19 mouse cellular contexts compared by ENCODE assay signal in genomic region chr10:71502096-71502495, GRCm38 (mm10).
DNase-seq lines count a peak whose midpoint lies in the region; ATAC-seq and TF ChIP-seq lines count a peak whose summit lies in the region.
"Had no signal": no experiment of that assay in that cellular context is flagged by ENCODE, and none has a peak within 500 bp of the region (broad histone marks: within the 10 kb centered on the region; RNA-seq: fewer than 3 reads in every experiment).

No protein-coding gene starts in this region.

- TF ChIP-seq EP300 in liver, postnatal 0 days (IDR thresholded peaks at IDR 0.05; ENCODE audit: low read depth) = no peak

- TF ChIP-seq CTCF in forebrain, postnatal 0 days (IDR thresholded peaks at IDR 0.05; ENCODE audit: low read depth) = no peak
- no peak for TF ChIP-seq CTCF in liver, postnatal 0 days (IDR thresholded peaks at IDR 0.05; ENCODE audit: low read depth)

- H3K27me3 ChIP-seq in forebrain, postnatal 0 days (ENCODE audit: insufficient read depth, low read length) = no peaks in the 10 kb centered on the region
- no peaks in the 10 kb centered on the region for H3K27me3 ChIP-seq in forebrain, embryonic 10.5 days (ENCODE audit: poor library complexity, severe bottlenecking)
- H3K27me3 ChIP-seq in embryonic facial prominence, embryonic 11.5 days (ENCODE audit: control insufficient read depth, insufficient read depth, low read length) = no peaks in the 10 kb centered on the region
- no peaks in the 10 kb centered on the region for H3K27me3 ChIP-seq in midbrain, embryonic 15.5 days (replicated peaks)
- H3K27me3 ChIP-seq in liver, postnatal 0 days (ENCODE audit: insufficient read depth, low read length) = no peaks in the 10 kb centered on the region
- H3K27me3 ChIP-seq in hindbrain, embryonic 13.5 days = no peaks in the 10 kb centered on the region
- H3K27me3 ChIP-seq: hindbrain, embryonic 12.5 days had no signal

- H3K36me3 ChIP-seq in forebrain, postnatal 0 days (ENCODE audit: insufficient read depth) = no peaks in the 10 kb centered on the region
- H3K36me3 ChIP-seq in forebrain, embryonic 10.5 days (replicated peaks) = no peaks in the 10 kb centered on the region
- no peaks in the 10 kb centered on the region for H3K36me3 ChIP-seq in embryonic facial prominence, embryonic 11.5 days (replicated peaks; ENCODE audit: control insufficient read depth, insufficient read depth, low read depth, low read length)
- H3K36me3 ChIP-seq in midbrain, embryonic 15.5 days (replicated peaks) = no peaks in the 10 kb centered on the region
- no peaks in the 10 kb centered on the region for H3K36me3 ChIP-seq in liver, postnatal 0 days (replicated peaks; ENCODE audit: insufficient read depth, low read length)
- no peaks in the 10 kb centered on the region for H3K36me3 ChIP-seq in hindbrain, embryonic 13.5 days
- H3K36me3 ChIP-seq: heart, embryonic 10.5 days; hindbrain, embryonic 12.5 days had no signal

- H3K27ac ChIP-seq in forebrain, postnatal 0 days (ENCODE audit: low read depth, low read length) = no peak overlapping the region
- H3K27ac ChIP-seq in forebrain, embryonic 10.5 days = no peak overlapping the region
- no peak overlapping the region for H3K27ac ChIP-seq in embryonic facial prominence, embryonic 11.5 days (replicated peaks; ENCODE audit: low read depth, low read length)
- H3K27ac ChIP-seq in midbrain, embryonic 15.5 days = no peak overlapping the region
- H3K27ac ChIP-seq in liver, postnatal 0 days (ENCODE audit: low read depth) = no peak overlapping the region
- H3K27ac ChIP-seq in hindbrain, embryonic 13.5 days = no peak overlapping the region
- H3K27ac ChIP-seq: heart, embryonic 10.5 days; hindbrain, embryonic 12.5 days; hindbrain, postnatal 0 days had no signal

- no peak overlapping the region for H3K4me3 ChIP-seq in forebrain, postnatal 0 days (ENCODE audit: low read depth, low read length)
- no peak overlapping the region for H3K4me3 ChIP-seq in forebrain, embryonic 10.5 days
- H3K4me3 ChIP-seq in embryonic facial prominence, embryonic 11.5 days (ENCODE audit: low read depth, low read length) = no peak overlapping the region
- H3K4me3 ChIP-seq in midbrain, embryonic 15.5 days = no peak overlapping the region
- H3K4me3 ChIP-seq in liver, postnatal 0 days (ENCODE audit: low read depth, low read length) = no peak overlapping the region
- H3K4me3 ChIP-seq in hindbrain, embryonic 13.5 days = no peak overlapping the region
- H3K4me3 ChIP-seq: heart, embryonic 10.5 days; hindbrain, embryonic 12.5 days had no signal

- H3K9me3 ChIP-seq in forebrain, postnatal 0 days (ENCODE audit: low read length) = no peaks in the 10 kb centered on the region
- no peaks in the 10 kb centered on the region for H3K9me3 ChIP-seq in forebrain, embryonic 10.5 days
- H3K9me3 ChIP-seq in embryonic facial prominence, embryonic 11.5 days (replicated peaks; ENCODE audit: control insufficient read depth, low read length) = no peaks in the 10 kb centered on the region
- H3K9me3 ChIP-seq in midbrain, embryonic 15.5 days = no peaks in the 10 kb centered on the region
- H3K9me3 ChIP-seq in liver, postnatal 0 days (ENCODE audit: low read length) = no peaks in the 10 kb centered on the region
- no peaks in the 10 kb centered on the region for H3K9me3 ChIP-seq in hindbrain, embryonic 13.5 days
- H3K9me3 ChIP-seq: heart, embryonic 10.5 days; hindbrain, embryonic 12.5 days had no signal

- H3K4me2 ChIP-seq in forebrain, postnatal 0 days (ENCODE audit: low read depth) = no peak overlapping the region
- no peak overlapping the region for H3K4me2 ChIP-seq in embryonic facial prominence, embryonic 11.5 days (ENCODE audit: low read depth, low read length)
- no peak overlapping the region for H3K4me2 ChIP-seq in midbrain, embryonic 15.5 days
- H3K4me2 ChIP-seq in liver, postnatal 0 days (ENCODE audit: low read depth, low read length) = no peak overlapping the region
- no peak overlapping the region for H3K4me2 ChIP-seq in hindbrain, embryonic 13.5 days
- H3K4me2 ChIP-seq: hindbrain, embryonic 12.5 days had no signal

- peak; percentile 36; the same call in 1 of the 2 replicates for ATAC-seq in forebrain, postnatal 0 days
- no peak for ATAC-seq in embryonic facial prominence, embryonic 11.5 days (replicated peaks; ENCODE audit: insufficient number of reproducible peaks, low FRiP score, low TSS enrichment, low read depth)
- peak; percentile 66; the same call in 1 of the 2 replicates for ATAC-seq in midbrain, embryonic 15.5 days (replicated peaks)
- ATAC-seq in liver, postnatal 0 days = no peak
- no peak for ATAC-seq in hindbrain, embryonic 13.5 days (ENCODE audit: low FRiP score)
- ATAC-seq: hindbrain, postnatal 0 days had no signal

- no peaks in the 10 kb centered on the region for H3K4me1 ChIP-seq in forebrain, postnatal 0 days (ENCODE audit: insufficient read depth)
- peaks cover 7% of the 10 kb centered on the region for H3K4me1 ChIP-seq in forebrain, embryonic 10.5 days
- no peaks in the 10 kb centered on the region for H3K4me1 ChIP-seq in embryonic facial prominence, embryonic 11.5 days (ENCODE audit: control insufficient read depth, insufficient read depth, low read length)
- no peaks in the 10 kb centered on the region for H3K4me1 ChIP-seq in midbrain, embryonic 15.5 days
- no peaks in the 10 kb centered on the region for H3K4me1 ChIP-seq in liver, postnatal 0 days (ENCODE audit: insufficient read depth)
- no peaks in the 10 kb centered on the region for H3K4me1 ChIP-seq in hindbrain, embryonic 13.5 days (replicated peaks)
- H3K4me1 ChIP-seq: heart, embryonic 10.5 days; hindbrain, embryonic 12.5 days had no signal

- H3K9ac ChIP-seq in forebrain, postnatal 0 days = no peak overlapping the region
- no peak overlapping the region for H3K9ac ChIP-seq in embryonic facial prominence, embryonic 11.5 days (replicated peaks; ENCODE audit: low read length)
- no peak overlapping the region for H3K9ac ChIP-seq in midbrain, embryonic 15.5 days
- H3K9ac ChIP-seq in liver, postnatal 0 days (replicated peaks) = no peak overlapping the region
- H3K9ac ChIP-seq in hindbrain, embryonic 13.5 days = no peak overlapping the region
- H3K9ac ChIP-seq: hindbrain, embryonic 12.5 days had no signal

- 56% methylated on average over 4 of the region's 5 CpGs for WGBS in forebrain, postnatal 0 days
- 57% methylated on average over 4 of the region's 5 CpGs for WGBS in forebrain, embryonic 10.5 days
- WGBS in embryonic facial prominence, embryonic 11.5 days = 35% methylated on average over 4 of the region's 5 CpGs
- WGBS in midbrain, embryonic 15.5 days = 60% methylated on average over 4 of the region's 5 CpGs
- WGBS in liver, postnatal 0 days (ENCODE audit: insufficient replicate concordance) = 35% methylated on average over 4 of the region's 5 CpGs
- WGBS in hindbrain, embryonic 13.5 days = 56% methylated on average over 4 of the region's 5 CpGs

- no peak for DNase-seq in forebrain, postnatal 0 days
- DNase-seq in forebrain, embryonic 10.5 days (ENCODE audit: extremely low spot score, low spot score) = no peak
- DNase-seq in ZHBTc4 (ENCODE audit: low read depth, low spot score) = peak; percentile 21
- peak; percentile 8 for DNase-seq in embryonic facial prominence, embryonic 11.5 days (ENCODE audit: low spot score)
- DNase-seq in right cerebral cortex, adult 2 months (ENCODE audit: low spot score in 2 of 2) = no peak
- no peak for DNase-seq in liver, postnatal 0 days
- DNase-seq: adrenal gland, postnatal 14 days; cerebellum, adult 11-12 months; cerebellum, adult 9-10 months; cerebellum, postnatal 25 days; gastrocnemius, postnatal 10 days; heart, adult 18-20 months; heart, postnatal 10 days; heart, postnatal 4 days had no signal

Comparison
In these comparisons a context has a peak if more than half of its experiments do, and no peak if none do; other contexts are left out.
1. ATAC-seq: peak in forebrain, postnatal 0 days (single experiment) and midbrain, embryonic 15.5 days (single experiment); none in embryonic facial prominence, embryonic 11.5 days (single experiment), liver, postnatal 0 days (single experiment) and hindbrain, embryonic 13.5 days (single experiment).
2. DNase-seq: peak in ZHBTc4 (single experiment) and embryonic facial prominence, embryonic 11.5 days (single experiment); none in forebrain, postnatal 0 days (single experiment), forebrain, embryonic 10.5 days (single experiment), right cerebral cortex, adult 2 months (0 of 2) and liver, postnatal 0 days (single experiment).